Mouse (Mus musculus): ENCODE data around the gene Drg2.
"Not testable (repeated sequence)": the region's sequence is repeated elsewhere in the genome, so short reads cannot be mapped to it uniquely, and the experiment has no call there.

Gene Drg2

GRCm38 (mm10) chr11:60454080-60454744 is at the start of gene Drg2:
Gene Drg2 (plus strand): TSS chr11:60454591.
- DNase-seq (ENCODE audit: low read depth, low spot score): peak; percentile 94

DNA sequence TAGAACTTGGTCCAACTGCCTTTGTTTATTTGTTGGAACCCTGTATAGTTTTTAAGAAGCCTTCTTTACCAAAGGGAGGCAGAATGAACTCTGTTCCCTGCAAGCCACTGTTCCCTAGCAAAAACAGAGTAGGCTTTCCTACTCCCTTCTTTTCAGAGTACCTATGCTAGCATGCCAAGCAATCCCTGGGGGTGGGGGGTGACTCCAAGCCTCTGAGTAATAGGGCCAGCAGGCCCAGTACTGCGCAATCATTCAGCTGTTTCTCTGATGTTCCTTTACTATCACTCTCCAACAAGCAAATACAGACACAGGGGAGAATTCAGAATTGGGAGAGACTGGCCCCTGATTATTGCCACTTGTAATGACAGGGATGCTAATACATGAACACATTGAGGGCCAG is 47.8 kb upstream of the Drg2 start:
- DNase-seq (ENCODE audit: low read depth, low spot score): no peak

DNA sequence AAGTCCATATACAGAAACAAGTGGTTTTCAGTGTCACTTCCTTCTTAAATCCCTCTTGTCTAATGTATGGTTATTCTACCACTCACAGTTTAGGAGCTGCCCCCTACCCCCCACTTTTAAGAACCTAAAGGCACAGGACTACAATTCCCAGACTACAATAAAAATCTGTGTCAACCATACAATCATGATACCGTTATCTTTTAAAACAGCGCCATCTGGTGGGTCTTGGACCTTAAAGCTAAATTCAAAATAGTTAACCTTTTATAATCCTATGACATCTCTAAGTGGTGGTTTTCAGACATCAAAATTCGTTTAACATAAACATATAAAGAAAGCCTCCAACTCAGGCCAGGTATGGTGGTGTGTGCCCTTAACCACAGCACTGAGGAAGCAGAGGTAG is 42.2 kb upstream of the Drg2 start:
- DNase-seq (ENCODE audit: low read depth, low spot score): peak; percentile 67

GRCm38 (mm10) chr11:60412921-60413320 is 41.5 kb upstream of the Drg2 start:
- no peak for DNase-seq (ENCODE audit: low read depth, low spot score)

DNA sequence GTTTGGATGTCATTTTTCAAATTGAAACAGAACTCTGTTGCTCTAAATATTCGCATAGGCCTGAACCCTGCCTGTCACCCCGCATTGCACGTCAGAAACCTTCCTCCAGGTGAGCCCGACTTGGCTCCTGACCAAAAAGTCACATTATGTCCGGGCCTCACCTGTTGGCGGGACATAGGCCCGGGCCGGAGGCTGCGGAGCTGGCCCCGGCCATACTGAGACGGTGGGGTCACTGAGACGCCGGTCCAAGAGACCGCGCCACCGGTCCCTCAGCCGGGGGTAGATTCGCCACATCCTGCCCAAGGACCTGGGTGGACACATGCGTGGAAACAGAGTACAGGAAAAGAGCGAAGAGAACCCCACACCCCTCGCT is 37.8 kb upstream of the Drg2 start:
- DNase-seq (ENCODE audit: low read depth, low spot score): no peak

- DNase-seq (ENCODE audit: low read depth, low spot score): peak; percentile 100
These were observed 37.3 kb upstream of the Drg2 start, which contains the start of gene Gid4 for GRCm38 (mm10) chr11:60416963-60417716. Gene Gid4 (plus strand): TSS chr11:60417145.

DNA sequence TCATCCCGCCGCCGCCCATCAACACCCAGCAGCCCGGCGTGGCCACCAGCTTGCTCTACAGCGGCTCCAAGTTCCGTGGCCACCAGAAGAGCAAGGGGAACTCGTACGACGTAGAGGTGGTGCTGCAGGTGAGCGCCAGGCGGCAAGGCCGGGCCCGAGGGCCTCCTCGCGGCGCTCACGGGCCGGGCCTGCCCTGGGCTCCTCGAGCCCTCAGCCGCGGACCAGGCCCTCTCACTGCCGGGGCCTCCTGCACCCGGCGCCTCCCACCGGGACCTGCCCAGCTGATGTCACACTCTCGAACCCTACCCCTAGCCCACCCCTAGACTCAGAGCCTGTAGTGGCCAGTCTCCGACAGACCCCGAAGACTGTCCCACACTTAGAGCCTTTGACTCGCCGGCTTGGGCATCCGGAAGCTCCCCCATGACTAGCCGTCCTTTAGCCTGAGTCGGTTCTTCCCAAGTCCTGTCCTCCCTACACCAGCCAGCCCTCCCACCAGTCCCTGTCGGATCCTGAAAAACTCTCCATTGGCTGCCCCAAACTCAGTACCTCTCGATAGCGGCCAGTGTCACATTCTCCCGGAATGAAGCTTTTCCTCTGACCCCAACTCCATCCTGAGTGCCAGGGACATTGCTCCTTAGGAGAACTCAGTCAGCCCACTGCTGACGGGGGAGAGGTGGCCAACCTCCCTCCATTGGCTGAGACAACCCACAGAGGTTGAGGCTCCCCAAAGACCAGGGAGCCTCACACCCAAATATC is 36.5 kb upstream of the Drg2 start, which contains the start of gene Atpaf2:
Atpaf2 (minus strand) TSS at position 741 of the 756 bp plus-strand sequence.
- peak; percentile 29 for DNase-seq (ENCODE audit: low read depth, low spot score)

- no peak for DNase-seq (ENCODE audit: low read depth, low spot score)
These were observed 36.0 kb upstream of the Drg2 start for GRCm38 (mm10) chr11:60418473-60418803.

DNA sequence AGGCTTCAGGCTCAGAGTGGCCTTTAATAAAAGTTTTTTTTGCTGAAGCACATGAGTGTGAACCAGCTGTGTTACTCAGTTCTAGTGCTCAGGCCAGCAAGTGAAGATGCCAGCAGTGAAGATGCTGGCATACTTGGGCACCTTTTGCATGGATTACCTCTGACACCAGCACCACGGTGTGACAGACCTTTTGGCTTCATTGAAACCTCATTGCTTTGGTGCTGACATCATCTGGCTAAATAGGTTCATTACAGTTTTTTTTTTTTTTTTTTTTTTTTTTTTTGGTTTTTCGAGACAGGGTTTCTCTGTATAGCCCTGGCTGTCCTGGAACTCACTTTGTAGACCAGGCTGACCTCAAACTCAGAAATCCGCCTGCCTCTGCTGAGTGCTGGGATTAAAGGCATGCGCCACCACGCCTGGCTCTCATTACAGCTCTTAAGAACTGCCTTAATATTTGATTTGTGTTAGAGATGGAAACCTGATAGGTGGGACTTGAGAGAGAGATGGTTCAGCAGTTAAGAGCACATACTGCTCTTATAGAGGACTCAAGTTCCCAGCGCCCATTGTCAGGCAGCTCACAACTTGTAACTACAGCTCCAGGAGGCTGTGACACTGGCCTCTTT is 32.2 kb upstream of the Drg2 start:
- no peak for DNase-seq (ENCODE audit: low read depth, low spot score)

GRCm38 (mm10) chr11:60423006-60423405 is 31.4 kb upstream of the Drg2 start:
- DNase-seq (ENCODE audit: low read depth, low spot score): no peak

- no peak for DNase-seq (ENCODE audit: low read depth, low spot score)
These were observed 28.0 kb upstream of the Drg2 start for GRCm38 (mm10) chr11:60426417-60426816.

GRCm38 (mm10) chr11:60427628-60428027 is 26.8 kb upstream of the Drg2 start:
- DNase-seq (ENCODE audit: low read depth, low spot score): no peak

GRCm38 (mm10) chr11:60433501-60433900 is 20.9 kb upstream of the Drg2 start:
- no peak for DNase-seq (ENCODE audit: low read depth, low spot score)

- no peak for DNase-seq (ENCODE audit: low read depth, low spot score)
These were observed 19.3 kb upstream of the Drg2 start for GRCm38 (mm10) chr11:60435133-60435532.

GRCm38 (mm10) chr11:60436618-60437017 is 17.8 kb upstream of the Drg2 start:
- DNase-seq (ENCODE audit: low read depth, low spot score): no peak

GRCm38 (mm10) chr11:60439621-60440020 is 14.8 kb upstream of the Drg2 start:
- not testable (repeated sequence) for DNase-seq (ENCODE audit: low read depth, low spot score)

- DNase-seq (ENCODE audit: low read depth, low spot score): no peak
These were observed 14.2 kb upstream of the Drg2 start for GRCm38 (mm10) chr11:60440176-60440575.

DNA sequence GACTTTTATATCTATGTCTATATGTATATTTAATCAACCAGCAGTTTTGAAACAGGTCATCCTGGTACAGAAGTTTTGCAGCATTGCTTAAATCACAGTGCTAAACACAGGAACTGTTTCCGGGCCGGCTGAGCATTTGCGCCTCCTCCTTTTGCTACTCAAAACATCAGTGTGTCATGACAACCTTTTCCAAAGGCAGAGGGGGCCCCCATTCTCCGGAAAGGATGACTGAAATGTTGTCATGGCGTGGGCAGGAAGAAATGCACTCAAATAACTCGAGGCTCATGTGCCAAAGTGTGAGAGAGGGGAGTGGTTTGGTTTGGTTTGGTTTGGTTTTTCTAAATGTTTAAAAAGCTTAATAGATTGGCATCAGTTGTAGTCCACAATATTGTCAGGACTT is 11.5 kb upstream of the Drg2 start:
- no peak for DNase-seq (ENCODE audit: low read depth, low spot score)

GRCm38 (mm10) chr11:60444007-60444406 is 10.4 kb upstream of the Drg2 start:
- no peak for DNase-seq (ENCODE audit: low read depth, low spot score)

GRCm38 (mm10) chr11:60454745-60455087 is 325 bp downstream of the Drg2 start:
- no peak for DNase-seq (ENCODE audit: low read depth, low spot score)

DNA sequence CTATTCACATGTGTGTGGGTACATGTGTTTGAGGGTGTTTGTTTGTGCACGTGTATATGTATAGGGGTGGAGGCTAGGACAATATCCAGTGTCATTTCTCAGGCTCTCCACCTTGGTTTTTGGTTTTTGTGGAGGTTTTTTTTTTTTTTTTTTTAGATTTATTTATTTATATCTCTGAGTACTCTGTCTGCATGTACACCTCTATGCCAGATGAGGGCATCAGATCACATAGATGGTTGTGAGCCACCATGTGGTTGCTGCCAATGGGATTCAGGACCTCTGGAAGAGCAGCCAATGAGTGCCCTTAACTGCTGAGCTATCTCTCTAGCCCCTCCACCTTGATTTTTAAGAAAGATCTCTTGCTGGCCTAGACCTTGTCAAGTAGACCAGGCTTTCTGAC is 3.6 kb downstream of the Drg2 start:
- DNase-seq (ENCODE audit: low read depth, low spot score): no peak

DNA sequence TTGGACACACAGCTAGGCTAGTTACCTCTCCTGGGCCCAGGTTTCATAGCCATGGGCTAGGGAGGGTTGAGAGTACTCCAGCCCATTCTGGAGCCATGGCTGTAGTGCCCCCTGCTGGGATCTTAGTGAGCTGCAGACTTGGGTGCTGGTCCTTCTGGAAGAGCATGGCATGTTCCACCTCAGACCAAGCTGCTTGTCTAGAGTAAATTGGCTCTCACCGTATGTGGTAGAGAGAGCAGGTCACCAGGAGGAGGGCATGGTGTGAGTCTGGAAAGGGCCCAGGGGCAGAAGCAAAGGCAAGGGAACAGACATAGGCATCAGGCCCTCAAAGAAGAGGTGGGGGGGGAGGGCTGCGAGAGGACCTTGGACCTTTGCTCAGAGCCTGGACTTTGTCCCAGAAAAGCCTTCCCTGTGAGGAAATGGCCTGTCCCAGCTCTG is 11.6 kb downstream of the Drg2 start:
- peak; percentile 27 for DNase-seq (ENCODE audit: low read depth, low spot score)

Measured in forelimb bud, embryonic 11.5 days (tissue).